Mouse (Mus musculus): ENCODE results near the gene Pm20d1.

The Pm20d1 gene

DNA sequence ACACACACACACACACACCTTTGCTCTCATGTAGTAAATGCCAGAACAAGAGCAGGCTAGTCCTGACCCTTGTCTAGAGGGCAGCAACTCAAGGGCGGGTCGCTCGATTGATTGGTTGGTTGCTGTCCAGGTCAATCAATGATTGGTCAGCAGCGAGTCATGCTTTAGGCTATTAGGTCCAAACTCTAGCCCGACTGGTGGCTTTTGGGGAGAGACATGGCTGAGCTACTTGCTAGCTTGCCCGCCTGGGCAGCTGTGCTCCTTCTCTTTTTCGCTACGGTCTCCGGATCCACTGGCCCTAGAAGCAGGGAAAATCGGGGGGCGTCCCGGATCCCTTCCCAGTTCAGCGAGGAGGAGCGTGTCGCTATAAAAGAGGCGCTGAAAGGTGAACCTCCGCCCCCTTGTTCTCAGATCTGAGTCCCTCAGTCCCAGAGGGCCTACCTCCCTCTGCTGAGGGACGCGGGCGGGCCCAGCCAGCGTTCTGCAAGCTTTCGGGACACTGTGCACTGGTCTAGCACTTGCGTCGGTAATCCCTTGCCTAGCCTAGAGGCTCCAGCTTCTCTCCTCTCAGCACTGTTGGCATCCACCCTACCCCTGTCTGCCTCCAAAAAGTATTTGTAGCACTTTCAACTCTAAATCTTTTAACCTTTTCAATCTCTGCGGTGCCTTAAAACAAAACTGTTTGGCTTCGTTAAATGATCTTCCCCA lies at the start of gene Pm20d1:
Gene Pm20d1 (plus strand): TSS at position 180 of the 708 bp plus-strand sequence.
- DNase-seq (ENCODE audit: low read depth, low spot score) = peak; percentile 26

DNA sequence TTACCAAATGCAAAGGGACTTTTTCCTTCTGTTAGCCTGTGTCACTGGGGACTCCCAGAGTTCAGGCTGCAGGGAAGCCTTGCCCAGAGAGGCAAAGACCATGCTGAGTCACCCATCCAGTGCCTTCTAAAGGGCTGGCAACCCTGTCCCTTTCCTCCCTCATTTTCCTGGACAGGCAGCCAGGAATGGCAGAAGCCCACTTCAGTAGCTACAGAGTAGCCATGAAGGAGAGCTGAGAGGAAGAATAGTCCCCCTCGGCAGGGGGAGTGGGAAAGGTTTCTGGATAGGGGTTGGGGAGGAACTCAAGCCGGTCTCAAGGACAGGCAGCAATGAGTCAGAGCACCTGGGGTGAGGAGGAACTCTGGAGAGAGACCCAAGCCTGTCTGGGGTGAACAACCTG lies 49.4 kb upstream of the Pm20d1 start:
- no peak for DNase-seq (ENCODE audit: low read depth, low spot score)

DNA sequence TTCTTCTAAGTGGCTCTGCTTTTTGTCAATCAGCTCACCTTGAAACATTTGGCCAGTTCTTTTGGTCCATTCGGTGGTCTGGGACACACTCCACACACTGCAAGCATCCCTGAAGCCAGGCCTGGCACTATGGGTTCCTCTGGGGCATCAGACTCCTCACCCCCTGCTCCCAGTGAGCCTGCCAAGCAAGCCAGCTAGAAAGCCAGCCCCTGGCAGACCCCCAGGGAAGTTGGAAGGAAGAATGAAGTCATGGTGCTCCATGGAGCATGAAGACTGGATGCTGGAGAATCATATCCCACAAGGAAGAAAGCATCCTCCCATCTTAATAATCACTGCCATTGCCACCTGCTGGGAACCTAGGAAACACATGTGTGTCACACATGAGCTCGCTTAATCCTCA lies 48.5 kb upstream of the Pm20d1 start:
- no peak for DNase-seq (ENCODE audit: low read depth, low spot score)

DNA sequence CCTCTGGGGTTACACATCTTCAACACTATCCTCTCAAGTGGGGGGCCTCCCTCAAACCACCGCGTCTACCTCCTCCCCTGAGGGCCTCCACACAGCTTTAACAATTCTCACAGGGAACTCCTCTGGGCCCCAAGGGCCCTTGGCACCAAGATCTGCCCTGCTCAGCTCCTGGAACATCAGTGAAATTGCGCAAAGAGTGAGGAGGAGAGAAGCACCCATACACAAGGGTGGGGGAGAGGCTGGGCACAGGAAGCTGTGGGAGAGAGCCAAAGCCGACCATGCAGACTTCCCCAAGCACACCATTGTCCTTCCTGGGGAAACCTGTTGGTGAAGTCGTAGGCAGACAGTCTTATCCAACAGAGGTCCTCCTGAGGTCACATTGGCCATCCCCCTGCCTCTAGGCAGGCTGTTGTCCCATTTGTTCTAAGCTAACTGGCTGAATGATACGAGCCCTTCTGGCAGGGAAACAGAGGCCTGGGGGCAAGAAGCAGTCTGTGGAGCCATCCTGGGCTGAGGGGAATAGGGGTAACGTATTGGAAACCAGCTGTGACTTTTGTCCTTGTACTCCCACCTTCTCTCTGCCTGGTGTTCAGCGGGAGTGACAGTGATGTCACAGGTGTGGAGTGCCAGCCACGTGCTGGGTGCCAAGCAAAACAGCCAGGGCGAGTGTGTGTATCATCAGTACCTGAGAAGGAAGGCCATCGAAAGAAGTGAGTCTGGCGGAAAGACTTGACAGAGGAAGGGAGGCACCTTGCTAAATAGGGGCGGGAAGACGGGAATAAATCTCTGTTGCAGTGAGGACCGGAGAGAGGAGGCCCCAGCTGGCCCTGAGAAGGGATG lies 47.3 kb upstream of the Pm20d1 start:
- DNase-seq (ENCODE audit: low read depth, low spot score) = no peak

DNA sequence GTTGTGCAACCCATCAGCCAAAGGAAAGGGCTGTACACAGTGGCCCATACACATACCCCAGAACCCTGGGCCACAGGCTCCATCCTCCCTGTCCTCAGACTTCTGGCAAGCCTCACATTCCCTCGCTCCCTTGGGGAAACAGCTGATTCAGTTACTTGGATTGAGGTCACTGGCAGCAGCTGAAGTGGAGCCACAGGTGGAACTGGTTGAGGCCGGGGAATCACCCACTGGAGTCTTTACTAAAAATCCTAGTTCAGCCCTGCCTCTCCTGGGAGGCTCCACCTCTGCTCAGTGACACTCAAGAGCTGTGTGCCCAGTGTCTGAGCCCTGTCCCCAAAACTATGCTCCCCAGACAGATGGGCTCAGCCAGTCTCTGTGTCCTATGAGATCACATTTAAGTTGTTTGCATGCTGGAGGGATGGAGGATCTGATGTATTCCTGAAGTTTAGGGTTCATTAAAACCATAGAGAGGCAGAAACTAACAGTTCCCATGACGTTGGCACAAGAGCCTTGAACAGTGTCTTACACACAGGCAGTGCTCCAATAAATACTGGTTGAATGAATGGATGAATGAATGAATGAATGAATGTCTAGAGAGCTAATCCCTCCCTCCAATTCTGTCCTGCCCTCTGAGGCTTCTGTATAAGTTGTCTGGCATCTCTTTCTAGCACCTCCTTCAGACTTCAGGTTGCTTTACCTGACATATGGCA lies 45.8 kb upstream of the Pm20d1 start:
- DNase-seq (ENCODE audit: low read depth, low spot score) = no peak

DNA sequence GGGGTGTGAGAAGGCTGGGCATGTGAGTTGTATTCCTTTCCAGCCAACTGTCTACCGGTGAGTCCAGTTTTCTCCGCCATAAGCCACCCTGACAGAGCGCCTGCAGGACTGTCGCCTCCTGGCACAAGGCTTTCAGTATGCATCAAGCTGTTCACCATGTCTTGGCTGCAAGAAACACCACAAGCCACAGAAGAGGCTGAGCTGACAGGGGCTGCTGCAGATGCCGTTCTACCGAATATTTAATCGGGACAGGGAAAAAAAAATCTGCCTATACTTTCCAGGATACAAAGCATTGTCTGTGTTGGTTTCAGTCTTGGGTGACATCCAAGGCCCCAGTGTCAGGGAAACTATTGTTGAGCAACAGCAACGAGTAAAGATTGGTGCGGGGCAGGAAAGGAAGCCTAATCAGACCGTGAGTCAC lies 45.3 kb upstream of the Pm20d1 start:
- DNase-seq (ENCODE audit: low read depth, low spot score) = no peak

DNA sequence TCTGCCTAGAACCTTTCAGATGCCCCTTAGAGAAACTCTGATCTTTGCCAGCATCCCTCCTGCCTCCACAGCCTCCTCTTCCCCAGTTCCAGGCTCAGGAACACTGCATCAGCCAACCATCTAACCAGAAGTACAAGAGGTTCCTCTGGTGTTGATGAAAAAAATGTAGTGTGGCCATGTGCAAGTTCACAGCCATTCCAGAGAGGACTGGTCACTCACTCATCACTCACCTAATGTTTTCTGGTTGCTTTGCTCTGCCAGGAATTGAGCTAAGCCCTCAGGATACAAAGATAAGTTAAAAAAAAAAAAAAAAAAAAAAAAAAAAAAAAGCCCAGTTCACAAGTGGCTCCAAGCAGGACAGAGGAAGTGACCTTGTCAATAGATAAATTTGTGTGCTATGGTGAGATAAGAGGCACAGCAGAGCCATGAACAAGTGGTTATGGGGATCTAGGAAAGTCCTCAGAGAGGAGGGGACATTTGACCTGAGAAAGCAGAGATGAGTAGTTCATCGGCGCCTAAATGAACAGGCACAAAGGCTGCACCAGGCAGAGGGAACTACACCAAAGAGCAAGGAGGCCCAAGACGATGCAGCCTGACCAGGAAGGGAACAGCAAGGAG lies 42.9 kb upstream of the Pm20d1 start:
- DNase-seq (ENCODE audit: low read depth, low spot score) = no peak

DNA sequence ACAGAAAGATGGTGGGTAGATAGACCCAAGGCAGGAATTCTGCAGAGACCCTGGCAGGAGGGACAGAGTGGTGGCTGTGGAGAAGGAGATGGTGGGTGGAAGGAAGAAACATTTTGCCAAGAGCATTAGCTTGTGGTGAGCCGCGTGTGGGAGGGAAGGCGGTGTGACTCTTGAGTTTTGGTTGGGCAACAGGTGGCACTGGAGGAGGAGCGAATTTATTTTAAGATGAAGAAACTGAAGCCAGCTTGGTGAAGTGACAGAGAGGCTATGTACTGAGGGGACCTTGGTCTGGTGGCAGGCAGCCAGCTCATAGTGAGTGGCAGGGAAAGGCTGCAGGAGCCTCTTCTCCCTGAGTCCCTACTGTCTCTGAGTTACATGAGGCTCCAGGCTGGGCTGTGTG lies 42.3 kb upstream of the Pm20d1 start:
- no peak for DNase-seq (ENCODE audit: low read depth, low spot score)

DNA sequence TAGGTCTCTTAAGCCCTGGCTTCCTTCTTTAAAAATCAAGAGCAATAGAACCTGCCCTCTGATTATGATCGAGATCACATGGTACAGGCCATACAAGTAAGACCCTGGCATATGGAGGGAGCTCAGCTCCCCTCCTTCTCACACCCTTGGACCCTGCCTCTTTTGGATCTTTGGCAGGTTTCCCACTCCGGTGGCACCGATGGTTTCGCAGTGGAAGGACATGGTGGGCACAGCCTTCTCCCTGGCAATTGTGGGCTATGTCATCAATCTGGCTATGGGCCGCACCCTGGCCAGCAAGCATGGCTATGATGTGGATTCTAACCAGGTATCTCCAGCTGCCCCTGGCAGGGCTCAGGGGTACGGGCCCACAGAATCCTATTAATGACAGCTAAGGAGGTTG lies 40.0 kb upstream of the Pm20d1 start:
- no peak for DNase-seq (ENCODE audit: low read depth, low spot score)

DNA sequence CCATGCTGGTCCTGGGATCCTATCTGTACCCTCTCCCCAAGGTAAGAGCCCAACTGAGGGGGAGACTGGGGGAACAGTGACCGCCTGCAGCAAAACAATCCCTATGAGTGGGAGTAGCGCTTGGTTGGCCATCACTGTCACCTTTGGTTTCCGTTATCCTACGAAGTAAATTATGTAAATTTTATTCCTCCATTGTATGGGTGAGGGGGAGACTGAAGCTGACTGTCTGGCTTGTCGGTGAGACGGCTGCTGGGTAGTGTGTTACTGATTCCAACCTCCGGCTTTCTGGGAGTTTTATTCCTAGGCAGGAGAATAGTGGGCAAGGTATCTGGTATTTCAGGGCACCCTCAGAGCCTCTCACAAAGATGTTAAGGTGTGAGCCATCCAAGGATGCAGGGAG lies 38.4 kb upstream of the Pm20d1 start:
- no peak for DNase-seq (ENCODE audit: low read depth, low spot score)

DNA sequence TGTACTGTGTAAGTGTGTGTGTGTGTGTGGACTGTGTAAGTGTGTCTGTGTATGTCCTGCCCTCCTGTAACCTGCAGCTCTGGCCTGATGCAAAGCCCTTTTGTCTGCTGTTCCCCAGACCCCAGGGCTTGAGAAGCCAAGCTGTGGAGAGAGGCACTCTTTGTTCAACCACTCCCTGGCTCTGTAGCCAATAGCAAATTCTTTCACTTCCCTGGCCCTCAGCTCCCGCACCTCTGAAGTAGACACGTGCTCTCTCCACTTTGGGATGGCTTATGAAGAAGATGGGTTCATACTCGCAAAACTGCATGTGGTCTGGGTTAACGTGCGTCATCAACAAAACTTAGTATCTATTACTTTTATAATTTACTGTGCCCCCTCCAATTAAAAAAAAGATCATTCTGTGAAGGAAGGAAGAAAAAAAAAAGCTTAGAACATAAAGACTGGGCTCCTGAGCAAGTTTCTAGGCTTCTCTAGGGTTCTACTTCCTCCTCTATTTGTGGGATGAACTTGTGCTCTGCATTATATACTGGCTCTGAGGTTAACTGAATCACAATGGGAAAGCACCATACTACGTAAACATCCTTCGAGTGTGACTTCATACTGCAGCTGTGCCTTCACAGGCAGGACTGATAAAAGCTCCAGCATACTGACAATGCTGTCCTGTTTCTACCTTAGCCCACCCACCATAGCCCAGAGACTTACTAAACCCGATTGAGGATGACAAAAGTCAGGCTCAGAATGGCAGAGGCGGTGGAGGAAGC lies 37.3 kb upstream of the Pm20d1 start:
- DNase-seq (ENCODE audit: low read depth, low spot score) = no peak

DNA sequence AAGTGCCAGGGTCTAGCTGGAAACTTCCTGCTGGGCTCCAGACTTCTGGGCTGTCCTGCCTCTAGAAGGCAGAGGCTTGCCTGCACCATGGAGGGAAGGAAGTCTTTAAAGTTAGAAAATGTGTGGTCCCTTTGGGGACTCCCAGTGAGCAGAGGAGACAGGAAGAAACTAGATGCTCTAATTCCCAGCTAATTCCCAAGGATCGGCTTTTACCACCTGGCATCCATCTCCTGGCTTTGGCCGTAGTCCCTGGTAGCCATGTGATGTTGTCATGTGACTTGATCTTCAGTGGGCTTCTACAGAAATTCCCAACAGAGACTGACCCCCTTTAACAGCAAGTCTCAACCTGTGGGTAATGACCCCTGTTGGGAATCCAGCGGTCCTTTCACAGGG lies 36.8 kb upstream of the Pm20d1 start:
- no peak for DNase-seq (ENCODE audit: low read depth, low spot score)

DNA sequence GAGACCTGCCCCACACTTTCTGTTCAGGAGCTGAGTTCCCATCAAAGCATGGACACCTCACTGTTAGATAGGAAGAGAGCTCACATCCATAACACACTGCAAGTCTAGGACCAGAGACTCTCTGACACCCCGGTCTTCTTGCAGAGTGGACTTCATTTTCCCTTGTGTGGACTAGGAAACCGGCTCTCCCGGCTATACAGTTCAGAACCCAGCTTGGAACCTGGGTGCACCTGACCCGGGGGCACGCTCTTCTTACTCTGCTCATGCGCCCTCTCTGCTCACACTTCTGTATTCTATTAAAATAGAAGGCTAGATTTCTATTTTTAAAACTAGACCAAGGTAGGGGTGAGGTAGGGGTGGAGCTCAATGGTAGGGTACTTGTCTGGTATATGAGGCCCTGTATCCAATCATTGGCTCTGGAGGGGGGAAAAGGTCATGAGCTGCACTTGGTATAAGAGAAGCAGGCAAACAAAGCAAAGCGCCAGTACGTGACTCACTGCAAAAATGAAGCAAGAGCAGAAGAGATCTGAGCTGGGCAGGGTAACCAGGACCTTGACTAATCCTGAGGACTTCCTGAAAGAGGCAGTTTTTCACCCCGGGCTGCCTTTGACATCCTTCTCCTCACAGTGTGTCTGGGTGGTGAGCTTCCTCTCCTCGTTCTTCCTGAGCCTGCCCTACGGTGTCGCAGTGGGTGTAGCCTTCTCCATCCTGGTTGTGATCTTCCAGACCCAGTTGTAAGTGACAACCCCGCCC lies 35.9 kb upstream of the Pm20d1 start:
- DNase-seq (ENCODE audit: low read depth, low spot score) = no peak

DNA sequence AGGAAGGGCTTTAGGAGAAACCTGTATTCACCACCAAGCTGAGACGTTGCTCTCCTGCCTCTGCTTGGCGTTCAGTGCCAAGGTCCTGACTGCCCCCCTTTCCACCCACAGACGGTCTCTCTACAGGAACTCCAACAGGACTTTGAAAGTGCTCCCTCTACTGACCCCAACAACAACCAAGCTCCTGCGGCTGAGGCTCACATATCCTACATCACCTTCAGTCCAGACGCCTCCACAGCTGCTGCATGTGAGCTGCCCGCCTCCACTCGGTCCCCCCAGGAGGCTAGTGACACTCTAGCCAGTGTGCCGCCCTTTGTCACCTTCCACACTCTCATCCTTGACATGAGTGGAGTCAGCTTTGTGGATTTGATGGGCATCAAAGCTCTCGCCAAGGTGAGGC lies 33.5 kb upstream of the Pm20d1 start:
- no peak for DNase-seq (ENCODE audit: low read depth, low spot score)

DNA sequence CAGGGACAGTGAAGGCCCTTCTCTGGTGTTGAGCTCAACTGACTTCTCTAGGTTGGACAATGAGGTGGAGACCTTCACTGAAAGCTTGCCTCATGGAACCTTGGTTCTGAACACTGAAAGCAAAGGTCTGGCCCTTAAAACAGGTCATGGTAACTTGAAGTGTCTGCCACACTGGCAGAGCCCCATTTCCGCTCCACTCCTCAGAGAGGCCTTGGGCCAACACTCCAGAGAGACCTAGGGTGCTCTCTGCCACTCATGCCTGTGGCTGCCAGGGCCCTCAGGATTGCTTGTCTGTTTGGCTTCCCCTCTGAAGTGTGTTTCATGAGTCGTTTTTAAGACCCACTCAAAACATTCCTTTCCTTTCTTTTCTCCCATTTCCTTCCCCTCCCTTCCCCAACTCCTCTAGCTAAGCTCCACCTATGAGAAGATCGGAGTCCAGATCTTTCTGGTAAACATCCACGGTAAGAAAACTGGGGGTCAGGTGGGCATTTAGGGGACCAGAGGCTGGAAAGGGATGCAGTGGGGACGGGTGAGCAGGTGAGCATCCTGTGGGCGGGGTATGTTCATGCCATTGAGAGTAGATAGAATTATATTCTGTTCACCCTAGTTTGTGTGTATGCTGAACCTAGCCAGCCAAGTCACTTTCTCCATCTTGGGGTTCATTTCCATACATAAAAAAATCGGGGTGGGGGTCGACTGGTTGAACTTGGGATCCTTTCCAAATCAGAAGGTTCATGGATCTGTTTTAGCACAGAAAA lies 32.4 kb upstream of the Pm20d1 start:
- no peak for DNase-seq (ENCODE audit: low read depth, low spot score)

DNA sequence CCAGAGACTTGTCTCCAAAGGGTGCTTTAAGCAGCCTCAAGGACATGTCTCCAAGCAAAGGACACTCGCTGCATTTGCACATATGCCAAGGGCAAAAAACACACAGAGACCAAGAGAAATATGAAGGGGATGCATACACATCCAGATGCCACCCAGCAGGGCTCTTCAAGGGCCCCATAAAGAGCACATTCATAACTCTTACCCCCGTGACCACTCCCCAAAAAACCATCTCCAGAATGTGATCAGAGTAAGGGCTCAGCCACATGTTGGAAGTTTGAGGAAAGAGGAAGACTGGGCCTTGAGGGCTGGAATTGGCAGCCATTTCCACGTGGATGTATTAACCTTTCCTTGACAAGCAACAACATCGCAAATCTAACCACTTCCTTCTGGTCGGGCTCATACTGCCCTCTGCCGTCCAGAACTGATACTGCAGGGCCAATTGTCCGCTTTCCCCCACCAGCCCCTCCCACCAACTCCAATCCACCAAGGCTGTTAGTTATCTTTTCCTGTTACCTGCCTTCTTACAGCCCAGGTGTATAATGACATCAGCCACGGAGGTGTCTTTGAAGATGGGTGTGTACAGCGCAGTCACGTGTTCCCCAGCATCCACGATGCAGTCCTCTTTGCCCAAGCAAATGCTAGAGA lies 31.7 kb upstream of the Pm20d1 start:
- peak; percentile 60 for DNase-seq (ENCODE audit: low read depth, low spot score)

DNA sequence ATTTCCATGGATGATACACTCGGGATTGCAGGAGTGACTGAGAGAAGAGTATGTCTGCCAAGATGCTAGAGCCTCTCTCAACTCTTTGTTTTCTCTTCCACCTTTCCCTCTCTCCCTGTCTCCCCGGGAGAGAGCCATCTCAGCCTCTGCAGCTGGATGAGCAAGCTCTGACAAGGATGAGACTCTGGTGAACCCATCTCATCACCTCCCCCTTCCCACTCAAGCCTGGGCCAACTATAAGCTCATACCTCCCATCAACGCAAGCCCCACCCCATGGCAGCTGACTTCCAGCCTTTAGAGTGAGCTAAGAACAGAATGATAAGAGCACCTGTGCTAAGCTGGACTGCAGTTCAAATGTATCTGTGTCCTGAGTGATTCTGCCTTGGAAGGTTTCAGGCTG lies 27.9 kb upstream of the Pm20d1 start:
- no peak for DNase-seq (ENCODE audit: low read depth, low spot score)

DNA sequence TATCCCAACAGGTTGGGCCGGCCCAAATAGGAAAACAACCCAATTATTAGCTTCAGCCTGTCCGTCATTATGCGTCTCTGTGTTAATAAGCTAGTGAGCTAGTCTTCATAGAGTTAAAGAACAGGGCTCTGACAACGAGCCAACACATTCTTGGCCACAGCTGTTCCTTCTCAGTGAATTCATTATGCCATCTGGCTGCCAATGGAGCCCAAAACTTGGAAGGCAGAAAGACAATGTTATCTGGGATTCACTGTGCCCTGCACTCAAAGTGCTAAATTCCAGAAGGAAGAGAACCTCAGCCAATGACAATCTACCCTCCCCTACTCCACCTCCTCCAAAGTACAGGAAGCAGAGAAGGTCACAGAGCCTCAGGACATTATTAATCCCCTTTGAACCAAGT lies 26.5 kb upstream of the Pm20d1 start:
- no peak for DNase-seq (ENCODE audit: low read depth, low spot score)

DNA sequence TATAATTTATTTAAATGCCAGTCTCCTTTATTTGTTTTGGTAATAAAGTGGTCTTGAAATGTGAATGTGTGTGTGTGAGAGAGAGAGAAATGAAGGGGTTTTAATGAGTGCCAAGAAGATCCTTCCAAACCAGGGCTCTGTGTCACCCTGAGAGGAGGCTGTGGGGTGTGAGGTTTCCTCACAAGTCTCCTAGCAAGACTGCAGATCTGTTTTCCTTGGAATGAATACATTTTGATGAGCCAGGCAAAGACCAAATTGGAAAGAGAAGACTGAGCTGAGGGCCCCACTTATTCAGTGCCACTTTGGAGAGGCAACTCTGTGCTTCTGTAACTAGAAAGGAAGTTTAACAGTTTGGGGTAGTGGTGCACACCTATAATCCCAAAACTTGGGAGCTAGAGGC lies 25.7 kb upstream of the Pm20d1 start:
- no peak for DNase-seq (ENCODE audit: low read depth, low spot score)
